Mouse (Mus musculus): ENCODE data around the gene Dcaf4. TPM values are rescaled to one million over a fixed set of nuclear protein-coding genes. Genes with fewer than 3 reads are reported as not detected.

The Dcaf4 gene
- polyA plus RNA-seq, 1 experiment: 16.9 TPM

DNA sequence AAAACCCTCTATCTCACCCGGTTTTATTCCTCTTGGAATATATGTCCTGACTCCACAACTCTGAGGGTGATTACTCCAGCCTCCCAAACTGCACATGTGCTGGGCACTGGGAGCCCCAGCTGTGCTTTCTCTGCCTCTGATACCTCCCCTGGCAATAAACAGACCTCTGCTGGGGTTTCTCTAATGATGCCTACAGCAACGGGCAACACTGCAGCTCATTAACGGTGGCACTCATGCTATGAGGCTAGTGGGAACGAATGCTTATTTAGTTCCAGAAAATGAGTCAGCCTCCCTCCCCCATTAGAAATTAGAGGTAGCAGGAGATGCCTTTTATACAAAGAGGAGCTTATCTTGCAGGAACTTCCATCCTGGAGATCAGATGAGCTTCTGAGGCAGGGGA, 7.5 kb upstream of the Dcaf4 start:
- Histone ChIP-seq H3K27me3 (ENCODE audit: control insufficient read depth, insufficient read depth, low read length) (no peaks in the 10 kb centered on the region), H3K4me3 (ENCODE audit: control insufficient read depth, low read depth, low read length) (no peak overlapping the region), H3K27ac (ENCODE audit: control insufficient read depth, insufficient read depth, low read depth, low read length) (no peak overlapping the region), H3K36me3 (ENCODE audit: control insufficient read depth, insufficient read depth, low read length) (no peaks in the 10 kb centered on the region), H3K4me1 (ENCODE audit: control insufficient read depth, insufficient read depth, low read length) (no peaks in the 10 kb centered on the region; the same call in 1 of the 2 replicates)
- TF ChIP-seq CTCF (IDR thresholded peaks at IDR 0.05; ENCODE audit: control insufficient read depth, insufficient read depth, insufficient replicate concordance, low read depth, low read length) (no peak), POLR2A (IDR thresholded peaks at IDR 0.05; ENCODE audit: control insufficient read depth, low read depth, low read length) (no peak)

DNA sequence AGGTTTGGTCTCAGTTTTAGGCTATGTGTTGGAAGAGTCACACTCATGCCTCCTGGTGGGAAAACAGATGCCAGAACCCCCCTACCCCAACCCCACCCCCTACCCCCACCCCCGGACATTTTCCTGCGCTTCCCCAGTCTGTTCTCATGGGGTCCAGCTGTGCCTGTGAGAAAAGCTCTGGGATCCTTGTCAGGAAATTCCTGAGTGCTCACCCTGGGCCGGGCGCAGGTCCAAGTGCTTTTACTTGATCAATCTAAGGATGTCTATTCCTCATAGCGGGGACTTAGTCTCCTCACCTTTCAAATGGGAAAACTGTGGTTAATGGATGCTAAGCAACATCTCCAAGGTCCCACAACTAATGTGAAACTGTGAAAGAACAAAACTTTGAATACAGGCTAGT, 7.1 kb upstream of the Dcaf4 start:
- H3K36me3 ChIP-seq (ENCODE audit: control insufficient read depth, insufficient read depth, low read length): no peaks in the 10 kb centered on the region
- H3K27me3 ChIP-seq (ENCODE audit: control insufficient read depth, insufficient read depth, low read length): no peaks in the 10 kb centered on the region
- H3K27ac ChIP-seq (ENCODE audit: control insufficient read depth, insufficient read depth, low read depth, low read length): no peak overlapping the region
- no peak overlapping the region for H3K4me3 ChIP-seq (ENCODE audit: control insufficient read depth, low read depth, low read length)
- TF ChIP-seq CTCF (IDR thresholded peaks at IDR 0.05; ENCODE audit: control insufficient read depth, insufficient read depth, insufficient replicate concordance, low read depth, low read length) (no peak), POLR2A (IDR thresholded peaks at IDR 0.05; ENCODE audit: control insufficient read depth, low read depth, low read length) (no peak)
- H3K4me1 ChIP-seq (ENCODE audit: control insufficient read depth, insufficient read depth, low read length): no peaks in the 10 kb centered on the region

DNA sequence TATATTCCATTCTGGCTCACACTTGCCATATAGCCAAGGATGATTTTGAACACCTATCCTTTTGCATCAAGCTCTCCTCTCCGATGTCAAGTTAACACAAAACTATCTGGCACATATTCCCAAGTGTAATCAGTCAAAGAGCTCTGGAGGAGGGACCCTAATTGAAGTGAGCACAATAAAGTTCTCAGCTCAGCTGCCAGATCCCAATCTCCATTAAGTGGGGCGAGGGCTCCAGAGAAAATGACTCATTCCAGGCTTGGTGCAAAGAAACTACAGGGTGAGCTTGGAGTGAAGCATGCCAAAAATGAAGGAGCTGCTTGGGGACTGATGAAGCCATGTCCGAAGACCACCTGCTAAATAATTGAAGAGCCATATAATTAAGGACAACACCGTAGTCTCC, 6.0 kb upstream of the Dcaf4 start:
- H3K4me3 ChIP-seq (ENCODE audit: control insufficient read depth, low read depth, low read length): no peak overlapping the region
- TF ChIP-seq POLR2A (IDR thresholded peaks at IDR 0.05; ENCODE audit: control insufficient read depth, low read depth, low read length): no peak
- no peak for TF ChIP-seq CTCF (IDR thresholded peaks at IDR 0.05; ENCODE audit: control insufficient read depth, insufficient read depth, insufficient replicate concordance, low read depth, low read length)
- H3K4me1 ChIP-seq (ENCODE audit: control insufficient read depth, insufficient read depth, low read length): no peaks in the 10 kb centered on the region
- no peak overlapping the region for H3K27ac ChIP-seq (ENCODE audit: control insufficient read depth, insufficient read depth, low read depth, low read length)
- H3K27me3 ChIP-seq (ENCODE audit: control insufficient read depth, insufficient read depth, low read length): no peaks in the 10 kb centered on the region
- no peaks in the 10 kb centered on the region for H3K36me3 ChIP-seq (ENCODE audit: control insufficient read depth, insufficient read depth, low read length)

DNA sequence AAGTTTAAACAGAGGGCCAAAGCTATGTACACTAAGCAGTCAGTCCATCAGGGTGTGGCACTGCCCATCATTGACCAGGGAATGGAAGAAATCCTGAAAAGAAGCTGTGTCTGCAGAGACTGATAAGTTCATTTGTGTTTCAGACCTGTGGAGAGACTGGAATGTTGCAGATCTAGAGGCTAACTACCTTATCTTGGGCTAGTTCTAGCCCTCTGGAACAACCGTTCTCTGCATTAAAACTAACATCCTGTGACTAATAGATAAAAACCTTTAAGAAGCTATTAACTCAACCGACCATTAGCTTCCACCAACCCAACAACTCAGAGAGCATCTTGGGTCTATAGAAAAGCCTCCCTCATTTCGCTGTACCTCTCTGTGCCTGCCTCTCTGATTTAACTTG, 2.7 kb upstream of the Dcaf4 start:
- no peak overlapping the region for H3K27ac ChIP-seq (ENCODE audit: control insufficient read depth, insufficient read depth, low read depth, low read length)
- no peaks in the 10 kb centered on the region for H3K36me3 ChIP-seq (ENCODE audit: control insufficient read depth, insufficient read depth, low read length)
- TF ChIP-seq POLR2A (IDR thresholded peaks at IDR 0.05; ENCODE audit: control insufficient read depth, low read depth, low read length) (no peak), CTCF (IDR thresholded peaks at IDR 0.05; ENCODE audit: control insufficient read depth, insufficient read depth, insufficient replicate concordance, low read depth, low read length) (no peak)
- no peaks in the 10 kb centered on the region for H3K4me1 ChIP-seq (ENCODE audit: control insufficient read depth, insufficient read depth, low read length)
- no peaks in the 10 kb centered on the region for H3K27me3 ChIP-seq (ENCODE audit: control insufficient read depth, insufficient read depth, low read length)
- H3K4me3 ChIP-seq (ENCODE audit: control insufficient read depth, low read depth, low read length): no peak overlapping the region

DNA sequence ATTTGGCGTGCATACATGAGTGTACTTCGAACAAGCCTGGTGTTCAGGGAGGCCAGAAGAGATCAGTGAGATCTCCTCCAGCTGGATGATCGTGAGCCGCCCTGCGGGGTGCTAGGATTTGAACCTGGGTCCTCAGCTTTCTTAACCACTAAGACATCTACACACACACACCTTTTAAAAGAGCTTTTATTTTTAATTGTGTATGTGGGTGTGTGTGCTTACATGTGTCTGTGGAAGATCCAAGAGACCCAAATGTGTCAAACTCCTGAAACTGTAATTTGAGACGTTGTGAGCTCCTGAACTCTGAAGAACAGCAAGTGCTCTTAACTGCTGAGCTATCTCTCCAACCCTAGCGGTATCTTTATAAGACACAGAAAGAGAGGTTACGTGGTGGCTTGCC, 817 bp downstream of the Dcaf4 start:
- Histone ChIP-seq H3K27me3 (ENCODE audit: control insufficient read depth, insufficient read depth, low read length) (no peaks in the 10 kb centered on the region), H3K4me3 (ENCODE audit: control insufficient read depth, low read depth, low read length) (no peak overlapping the region), H3K4me1 (ENCODE audit: control insufficient read depth, insufficient read depth, low read length) (peaks cover 4% of the 10 kb centered on the region), H3K36me3 (ENCODE audit: control insufficient read depth, insufficient read depth, low read length) (no peaks in the 10 kb centered on the region), H3K27ac (ENCODE audit: control insufficient read depth, insufficient read depth, low read depth, low read length) (no peak overlapping the region; the same call in 1 of the 2 replicates)
- no peak for TF ChIP-seq POLR2A (IDR thresholded peaks at IDR 0.05; ENCODE audit: control insufficient read depth, low read depth, low read length)
- TF ChIP-seq CTCF (IDR thresholded peaks at IDR 0.05; ENCODE audit: control insufficient read depth, insufficient read depth, insufficient replicate concordance, low read depth, low read length): no peak

DNA sequence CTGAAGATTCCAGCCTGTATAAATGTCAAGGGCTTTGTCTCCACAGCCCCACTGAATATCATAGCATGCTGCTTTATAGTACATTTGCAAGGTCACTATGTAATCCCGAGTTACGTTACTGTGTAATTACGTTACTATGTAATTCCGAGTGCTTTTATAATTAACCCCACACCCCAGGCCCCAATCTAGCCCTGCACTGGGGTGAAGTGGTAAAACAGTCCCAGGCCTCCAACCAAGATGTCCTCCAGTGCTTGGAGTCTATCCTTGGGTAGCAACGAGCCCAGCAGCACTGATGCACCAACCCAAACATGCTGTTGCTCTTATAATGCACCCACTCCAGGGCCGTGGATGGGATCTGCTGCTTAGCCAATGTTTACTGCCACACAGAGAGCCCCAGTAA, 2.8 kb downstream of the Dcaf4 start:
- Histone ChIP-seq H3K27ac (ENCODE audit: control insufficient read depth, insufficient read depth, low read depth, low read length) (no peak overlapping the region; the same call in 1 of the 2 replicates), H3K36me3 (ENCODE audit: control insufficient read depth, insufficient read depth, low read length) (no peaks in the 10 kb centered on the region), H3K4me1 (ENCODE audit: control insufficient read depth, insufficient read depth, low read length) (peaks cover 4% of the 10 kb centered on the region), H3K27me3 (ENCODE audit: control insufficient read depth, insufficient read depth, low read length) (no peaks in the 10 kb centered on the region), H3K4me3 (ENCODE audit: control insufficient read depth, low read depth, low read length) (no peak overlapping the region)
- no peak for TF ChIP-seq CTCF (IDR thresholded peaks at IDR 0.05; ENCODE audit: control insufficient read depth, insufficient read depth, insufficient replicate concordance, low read depth, low read length)
- TF ChIP-seq POLR2A (IDR thresholded peaks at IDR 0.05; ENCODE audit: control insufficient read depth, low read depth, low read length): no peak

DNA sequence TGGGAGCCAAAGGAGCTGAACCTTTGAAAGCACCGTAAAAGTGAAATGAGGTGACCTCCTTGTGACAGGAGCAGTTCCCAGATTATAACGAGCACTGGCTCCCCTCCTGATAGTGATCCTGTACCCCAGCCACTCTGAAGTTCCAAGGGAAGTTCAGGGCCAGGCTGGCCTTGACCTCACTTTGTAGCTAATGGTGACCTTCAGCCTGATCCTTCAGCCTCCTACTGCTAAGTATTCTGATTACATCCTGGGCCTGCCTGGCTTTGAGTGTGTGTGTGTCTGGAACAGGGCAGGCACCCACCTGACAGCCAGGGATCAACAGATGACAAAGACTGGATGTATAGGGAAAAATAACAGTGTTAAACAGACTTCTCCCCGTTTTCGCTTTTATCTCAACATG, 3.6 kb downstream of the Dcaf4 start:
- no peak overlapping the region for H3K4me3 ChIP-seq (ENCODE audit: control insufficient read depth, low read depth, low read length)
- no peaks in the 10 kb centered on the region for H3K36me3 ChIP-seq (ENCODE audit: control insufficient read depth, insufficient read depth, low read length)
- peaks cover 4% of the 10 kb centered on the region for H3K4me1 ChIP-seq (ENCODE audit: control insufficient read depth, insufficient read depth, low read length)
- no peak for TF ChIP-seq POLR2A (IDR thresholded peaks at IDR 0.05; ENCODE audit: control insufficient read depth, low read depth, low read length)
- no peak for TF ChIP-seq CTCF (IDR thresholded peaks at IDR 0.05; ENCODE audit: control insufficient read depth, insufficient read depth, insufficient replicate concordance, low read depth, low read length)
- H3K27me3 ChIP-seq (ENCODE audit: control insufficient read depth, insufficient read depth, low read length): no peaks in the 10 kb centered on the region
- no peak overlapping the region for H3K27ac ChIP-seq (ENCODE audit: control insufficient read depth, insufficient read depth, low read depth, low read length)

DNA sequence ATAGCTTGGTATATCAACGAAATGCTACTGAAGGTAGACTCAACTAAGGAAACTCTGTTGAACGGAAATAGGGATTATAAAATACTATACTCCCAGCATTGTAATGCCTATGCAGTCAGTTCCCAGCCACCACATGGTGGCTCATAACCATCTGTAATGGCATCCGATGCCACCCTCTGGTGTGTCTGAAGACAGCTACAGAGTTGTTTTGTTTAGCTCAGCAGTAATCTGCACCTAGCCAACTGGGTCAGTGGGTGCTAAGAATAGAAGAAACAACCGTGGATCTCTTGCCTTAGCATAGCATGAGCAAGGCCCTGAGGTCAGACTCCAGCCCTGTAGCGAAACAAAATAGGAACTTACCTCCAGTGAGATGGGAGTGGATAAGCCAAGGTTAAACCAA, 4.1 kb downstream of the Dcaf4 start:
- Histone ChIP-seq H3K36me3 (ENCODE audit: control insufficient read depth, insufficient read depth, low read length) (no peaks in the 10 kb centered on the region), H3K27ac (ENCODE audit: control insufficient read depth, insufficient read depth, low read depth, low read length) (no peak overlapping the region), H3K4me3 (ENCODE audit: control insufficient read depth, low read depth, low read length) (no peak overlapping the region), H3K27me3 (ENCODE audit: control insufficient read depth, insufficient read depth, low read length) (no peaks in the 10 kb centered on the region), H3K4me1 (ENCODE audit: control insufficient read depth, insufficient read depth, low read length) (peaks cover 4% of the 10 kb centered on the region)
- TF ChIP-seq CTCF (IDR thresholded peaks at IDR 0.05; ENCODE audit: control insufficient read depth, insufficient read depth, insufficient replicate concordance, low read depth, low read length) (no peak), POLR2A (IDR thresholded peaks at IDR 0.05; ENCODE audit: control insufficient read depth, low read depth, low read length) (no peak)

Data from testis, adult 2 months (tissue).